Mouse (Mus musculus): Measurements from ENCODE around the gene Ank3. TPM values are rescaled to one million over a fixed set of nuclear protein-coding genes. Genes with fewer than 3 reads are reported as not detected.
"Not testable (repeated sequence)": the region's sequence is repeated elsewhere in the genome, so short reads cannot be mapped to it uniquely, and the experiment has no call there.

Ank3 gene
- polyA plus RNA-seq, 1 experiment, result 39.1 TPM

- Histone ChIP-seq H3K27ac (ENCODE audit: insufficient read depth, low read depth, low read length) (no peak overlapping the region), H3K4me3 (ENCODE audit: insufficient read depth, low read depth, low read length) (no peak overlapping the region), H3K4me1 (ENCODE audit: control insufficient read depth, insufficient read depth, low read length) (no peaks in the 10 kb centered on the region), H3K36me3 (ENCODE audit: control insufficient read depth, insufficient read depth, low read length) (peaks cover 3% of the 10 kb centered on the region), H3K27me3 (replicated peaks; ENCODE audit: control insufficient read depth, insufficient read depth, low read length) (no peaks in the 10 kb centered on the region)
- 89% methylated on average over 8 of the region's 8 CpGs for WGBS
- TF ChIP-seq POLR2A (IDR thresholded peaks at IDR 0.05; ENCODE audit: low read depth, low read length) (no peak), CTCF (conservative IDR thresholded peaks at IDR 0.05; ENCODE audit: insufficient read depth, insufficient read length, low read depth, low read length) (no peak)
- no peak for DNase-seq
Observed at GRCm38 (mm10) chr10:69898821-69899220, 500.2 kb downstream of the Ank3 start.

GRCm38 (mm10) chr10:69899788-69900187, 501.2 kb downstream of the Ank3 start:
- no peak for DNase-seq
- H3K27me3 ChIP-seq (replicated peaks; ENCODE audit: control insufficient read depth, insufficient read depth, low read length), result no peaks in the 10 kb centered on the region
- TF ChIP-seq POLR2A (IDR thresholded peaks at IDR 0.05; ENCODE audit: low read depth, low read length) (no peak), CTCF (conservative IDR thresholded peaks at IDR 0.05; ENCODE audit: insufficient read depth, insufficient read length, low read depth, low read length) (no peak)
- no peaks in the 10 kb centered on the region for H3K4me1 ChIP-seq (ENCODE audit: control insufficient read depth, insufficient read depth, low read length)
- 83% methylated on average over 3 of the region's 3 CpGs for WGBS
- H3K4me3 ChIP-seq (ENCODE audit: insufficient read depth, low read depth, low read length), result no peak overlapping the region
- H3K27ac ChIP-seq (ENCODE audit: insufficient read depth, low read depth, low read length), result no peak overlapping the region
- peaks cover 3% of the 10 kb centered on the region for H3K36me3 ChIP-seq (ENCODE audit: control insufficient read depth, insufficient read depth, low read length)

- no peak for TF ChIP-seq POLR2A (IDR thresholded peaks at IDR 0.05; ENCODE audit: low read depth, low read length)
- TF ChIP-seq CTCF (conservative IDR thresholded peaks at IDR 0.05; ENCODE audit: insufficient read depth, insufficient read length, low read depth, low read length), result no peak
- no peaks in the 10 kb centered on the region for H3K4me1 ChIP-seq (ENCODE audit: control insufficient read depth, insufficient read depth, low read length)
- H3K36me3 ChIP-seq (ENCODE audit: control insufficient read depth, insufficient read depth, low read length), result peaks cover 3% of the 10 kb centered on the region
- no peak overlapping the region for H3K4me3 ChIP-seq (ENCODE audit: insufficient read depth, low read depth, low read length)
- H3K27me3 ChIP-seq (replicated peaks; ENCODE audit: control insufficient read depth, insufficient read depth, low read length), result no peaks in the 10 kb centered on the region
- DNase-seq, result no peak
- H3K27ac ChIP-seq (ENCODE audit: insufficient read depth, low read depth, low read length), result no peak overlapping the region
- 93% methylated on average over 6 of the region's 6 CpGs for WGBS
Observed at GRCm38 (mm10) chr10:69902024-69902423, 503.5 kb downstream of the Ank3 start.

GRCm38 (mm10) chr10:69904321-69904720, 505.7 kb downstream of the Ank3 start:
- TF ChIP-seq POLR2A (IDR thresholded peaks at IDR 0.05; ENCODE audit: low read depth, low read length) (no peak), CTCF (conservative IDR thresholded peaks at IDR 0.05; ENCODE audit: insufficient read depth, insufficient read length, low read depth, low read length) (no peak)
- Histone ChIP-seq H3K27ac (ENCODE audit: insufficient read depth, low read depth, low read length) (no peak overlapping the region), H3K4me1 (ENCODE audit: control insufficient read depth, insufficient read depth, low read length) (no peaks in the 10 kb centered on the region), H3K36me3 (ENCODE audit: control insufficient read depth, insufficient read depth, low read length) (peaks cover 2% of the 10 kb centered on the region), H3K4me3 (ENCODE audit: insufficient read depth, low read depth, low read length) (no peak overlapping the region), H3K27me3 (replicated peaks; ENCODE audit: control insufficient read depth, insufficient read depth, low read length) (no peaks in the 10 kb centered on the region)
- DNase-seq, result no peak
- whole genome bisulfite sequencing, result 72% methylated on average over 10 of the region's 10 CpGs

GRCm38 (mm10) chr10:69907795-69908764, 509.5 kb downstream of the Ank3 start:
- no peak for DNase-seq
- TF ChIP-seq CTCF (conservative IDR thresholded peaks at IDR 0.05; ENCODE audit: insufficient read depth, insufficient read length, low read depth, low read length), result no peak
- TF ChIP-seq POLR2A (IDR thresholded peaks at IDR 0.05; ENCODE audit: low read depth, low read length), result no peak

GRCm38 (mm10) chr10:69909856-69910255, 511.3 kb downstream of the Ank3 start:
- Histone ChIP-seq H3K36me3 (ENCODE audit: control insufficient read depth, insufficient read depth, low read length) (no peaks in the 10 kb centered on the region), H3K4me1 (ENCODE audit: control insufficient read depth, insufficient read depth, low read length) (no peaks in the 10 kb centered on the region), H3K27ac (ENCODE audit: insufficient read depth, low read depth, low read length) (no peak overlapping the region), H3K27me3 (replicated peaks; ENCODE audit: control insufficient read depth, insufficient read depth, low read length) (no peaks in the 10 kb centered on the region), H3K4me3 (ENCODE audit: insufficient read depth, low read depth, low read length) (no peak overlapping the region)
- no peak for DNase-seq
- 86% methylated on average over 4 of the region's 4 CpGs for WGBS
- no peak for TF ChIP-seq POLR2A (IDR thresholded peaks at IDR 0.05; ENCODE audit: low read depth, low read length)
- no peak for TF ChIP-seq CTCF (conservative IDR thresholded peaks at IDR 0.05; ENCODE audit: insufficient read depth, insufficient read length, low read depth, low read length)

More at GRCm38 (mm10) chr10:69907795-69908764, 509.5 kb downstream of the Ank3 start:
- WGBS, result 67% methylated on average over 12 of the region's 12 CpGs
- H3K4me3 ChIP-seq (ENCODE audit: insufficient read depth, low read depth, low read length), result no peak overlapping the region
- H3K36me3 ChIP-seq (ENCODE audit: control insufficient read depth, insufficient read depth, low read length), result no peaks in the 10 kb centered on the region
- no peaks in the 10 kb centered on the region for H3K4me1 ChIP-seq (ENCODE audit: control insufficient read depth, insufficient read depth, low read length)
- H3K27ac ChIP-seq (ENCODE audit: insufficient read depth, low read depth, low read length), result no peak overlapping the region
- H3K27me3 ChIP-seq (replicated peaks; ENCODE audit: control insufficient read depth, insufficient read depth, low read length), result no peaks in the 10 kb centered on the region

- H3K27ac ChIP-seq (ENCODE audit: insufficient read depth, low read depth, low read length); H3K4me1 ChIP-seq (ENCODE audit: control insufficient read depth, insufficient read depth, low read length): not testable (repeated sequence)
- WGBS, result 50% methylated on average over 5 of the region's 6 CpGs
Observed at GRCm38 (mm10) chr10:69910304-69910703, 511.7 kb downstream of the Ank3 start.

GRCm38 (mm10) chr10:69910726-69911125, 512.2 kb downstream of the Ank3 start:
- not testable (repeated sequence) for H3K27me3 ChIP-seq (replicated peaks; ENCODE audit: control insufficient read depth, insufficient read depth, low read length); DNase-seq; H3K4me1 ChIP-seq (ENCODE audit: control insufficient read depth, insufficient read depth, low read length); H3K36me3 ChIP-seq (ENCODE audit: control insufficient read depth, insufficient read depth, low read length); H3K4me3 ChIP-seq (ENCODE audit: insufficient read depth, low read depth, low read length); H3K27ac ChIP-seq (ENCODE audit: insufficient read depth, low read depth, low read length)
- 53% methylated on average over 6 of the region's 7 CpGs for WGBS

More at GRCm38 (mm10) chr10:69910304-69910703, 511.7 kb downstream of the Ank3 start:
- H3K4me3 ChIP-seq (ENCODE audit: insufficient read depth, low read depth, low read length); H3K36me3 ChIP-seq (ENCODE audit: control insufficient read depth, insufficient read depth, low read length); H3K27me3 ChIP-seq (replicated peaks; ENCODE audit: control insufficient read depth, insufficient read depth, low read length): not testable (repeated sequence)
- DNase-seq, result peak; percentile 66
